Mouse (Mus musculus): ENCODE measurements around the gene Ehbp1.

The Ehbp1 gene

DNA sequence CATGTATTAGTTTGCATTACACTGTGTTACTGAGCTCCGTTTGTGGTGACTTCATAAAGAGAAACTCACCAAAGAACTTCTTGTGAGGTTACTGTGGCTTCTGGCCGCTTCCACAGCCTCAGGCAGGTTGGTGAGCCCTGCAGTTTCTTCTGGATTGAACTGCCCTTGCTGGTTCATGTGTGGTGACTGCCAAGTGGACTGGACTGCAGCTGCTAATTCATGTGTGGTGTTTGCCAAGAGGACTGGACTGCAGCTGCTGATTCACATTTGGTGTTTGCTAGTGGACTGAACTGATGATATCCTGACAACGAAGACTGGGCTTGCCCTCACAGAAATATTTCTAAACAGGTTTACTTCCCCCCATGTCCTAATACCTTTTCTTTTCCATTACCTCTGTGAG, 65.4 kb downstream of the Ehbp1 start:
- DNase-seq, result no peak

DNA sequence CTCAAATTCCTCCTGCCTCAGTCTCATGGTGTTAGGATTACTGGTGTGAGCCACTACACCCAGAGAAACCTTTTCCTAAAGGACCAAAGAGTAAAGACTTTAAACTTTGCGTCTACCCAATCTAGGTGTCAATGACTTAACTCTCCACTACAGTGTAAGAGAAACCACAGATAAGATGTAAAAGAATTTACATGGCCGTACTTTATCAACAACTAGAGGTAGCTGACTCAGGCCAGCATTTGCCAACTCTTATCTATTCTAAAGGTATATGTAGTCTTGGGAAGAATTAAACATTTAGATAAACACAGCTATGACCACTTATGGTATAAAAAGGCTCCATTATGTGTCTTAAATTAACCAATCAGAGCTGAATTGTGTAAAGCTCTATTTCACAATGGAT, 67.9 kb downstream of the Ehbp1 start:
- DNase-seq, result no peak

DNA sequence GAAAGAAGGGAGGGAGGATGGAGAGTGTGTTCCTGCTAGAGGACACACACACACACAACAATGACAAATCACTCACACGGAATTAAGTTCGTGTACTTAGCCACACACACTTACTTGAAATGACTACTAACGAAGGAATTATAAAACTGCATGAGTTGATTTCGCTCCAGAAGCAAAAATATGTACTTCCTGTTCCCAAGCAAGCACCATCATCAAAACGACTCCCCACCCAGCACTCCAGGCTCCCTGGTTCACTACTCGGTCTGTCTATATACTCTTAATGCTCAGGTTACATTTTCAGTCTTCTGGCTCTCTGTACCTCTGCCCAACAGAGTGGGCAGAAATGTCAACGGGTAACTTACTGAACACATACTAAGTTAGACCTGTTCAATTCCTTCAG, 68.7 kb downstream of the Ehbp1 start:
- no peak for DNase-seq

DNA sequence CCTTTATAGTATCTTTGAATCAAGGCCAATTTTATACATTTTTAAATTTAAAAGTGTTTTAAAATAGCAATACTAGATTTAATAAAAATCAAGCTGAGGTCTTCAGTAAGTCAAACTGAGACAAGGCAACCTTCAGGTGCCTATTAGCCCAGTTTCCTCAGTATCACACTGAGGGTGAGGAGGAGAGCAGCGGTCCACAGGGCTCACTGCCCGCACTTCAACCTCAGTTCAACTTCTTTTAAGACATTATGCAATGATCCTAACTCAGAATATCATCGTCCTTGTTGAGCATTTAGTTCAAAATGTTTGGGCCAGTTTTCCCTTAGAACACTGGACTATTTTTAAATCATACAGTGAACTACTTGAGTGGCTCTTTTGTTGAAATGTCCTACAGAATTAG, 70.2 kb downstream of the Ehbp1 start:
- peak; percentile 17 to 33 for DNase-seq

DNA sequence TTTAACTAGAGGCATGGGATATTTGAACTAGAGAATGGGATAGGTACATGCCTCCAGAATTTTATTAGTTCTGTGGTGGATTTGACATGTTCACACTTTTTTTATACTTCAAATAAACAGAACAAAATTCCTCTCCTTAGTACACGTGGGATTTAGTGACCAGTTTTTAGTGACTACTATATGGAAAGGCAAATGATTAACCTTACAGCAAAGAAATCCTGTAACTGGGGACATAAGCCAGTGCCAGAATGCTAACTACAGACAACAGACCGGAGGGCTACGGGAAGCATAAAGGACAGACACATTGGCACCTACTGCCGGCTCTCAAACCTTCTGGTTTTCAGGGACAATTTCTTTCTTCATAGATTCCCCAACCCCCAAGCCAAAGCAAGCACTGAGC, 72.4 kb downstream of the Ehbp1 start:
- no peak for DNase-seq

DNA sequence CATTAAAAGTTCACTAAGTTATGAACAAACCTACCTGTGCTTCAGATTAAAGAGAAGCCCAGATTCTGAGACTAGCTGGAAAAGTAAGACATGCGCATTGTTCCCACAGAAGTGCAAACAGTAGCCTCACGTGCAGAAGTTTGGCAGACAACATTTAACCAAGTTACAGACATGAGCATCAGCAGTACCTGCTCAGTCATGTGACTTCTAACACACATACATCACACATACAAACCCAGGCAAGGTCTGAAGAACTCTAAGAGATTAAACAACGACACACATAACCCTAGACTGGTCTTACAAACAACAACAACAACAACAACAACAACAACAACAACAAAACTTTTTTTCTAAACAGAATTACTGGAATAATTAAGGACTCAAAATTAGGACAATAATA, 72.9 kb downstream of the Ehbp1 start:
- no peak for DNase-seq

DNA sequence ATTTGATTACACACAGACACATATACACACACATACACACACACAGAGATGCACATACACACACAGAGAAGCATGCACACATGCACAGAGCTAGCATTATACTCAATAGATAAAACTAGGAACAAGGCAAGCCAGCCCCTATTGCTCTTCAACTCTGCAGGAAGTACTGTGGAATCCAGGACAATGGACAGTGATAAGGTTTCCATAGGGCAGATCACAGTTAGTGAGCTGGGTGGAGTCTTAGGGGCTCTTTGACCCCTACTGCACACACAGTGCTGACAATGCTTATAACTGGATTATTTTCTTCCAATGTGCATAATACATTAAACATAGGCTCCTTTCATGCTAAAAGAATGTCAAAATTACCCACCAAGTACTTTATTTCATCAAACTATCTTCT, 75.1 kb downstream of the Ehbp1 start:
- no peak for DNase-seq

DNA sequence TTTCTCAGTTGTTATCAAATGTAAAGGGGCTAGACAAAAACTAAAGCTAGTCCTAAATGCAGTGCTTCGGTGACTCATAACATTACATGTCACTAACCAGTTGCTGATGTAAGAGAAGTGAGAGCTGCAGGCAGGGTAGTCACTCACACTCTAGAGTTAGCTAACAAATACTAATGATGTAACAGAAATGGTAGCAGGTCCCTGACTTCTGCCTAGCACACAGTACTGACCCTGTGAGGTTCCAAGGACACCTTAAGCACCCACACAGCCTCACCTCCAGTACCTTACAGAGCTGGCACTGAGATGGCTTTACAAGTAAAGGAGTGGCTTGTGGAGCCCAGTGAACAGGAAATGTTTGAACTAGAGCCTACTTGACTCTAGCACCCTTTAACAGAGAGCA, 86.7 kb downstream of the Ehbp1 start:
- DNase-seq, result no peak

DNA sequence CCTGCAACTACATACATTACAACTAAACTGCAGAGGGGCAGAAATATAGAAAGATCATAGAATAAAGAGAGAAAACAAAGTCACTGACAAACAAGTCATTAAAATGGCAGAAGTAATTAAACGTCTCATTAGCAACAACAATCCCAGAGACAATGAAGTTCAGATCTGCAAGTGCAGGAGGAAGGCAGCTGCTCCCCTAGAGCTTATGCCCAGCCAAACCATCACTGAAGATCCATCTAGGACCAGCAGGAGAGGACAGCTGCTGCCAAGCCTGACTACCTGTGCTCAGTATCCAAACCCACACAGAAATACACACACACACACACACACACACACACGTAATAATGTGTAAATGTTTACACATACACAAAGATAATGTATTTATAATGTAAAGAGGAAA, 92.7 kb downstream of the Ehbp1 start:
- no peak for DNase-seq

DNA sequence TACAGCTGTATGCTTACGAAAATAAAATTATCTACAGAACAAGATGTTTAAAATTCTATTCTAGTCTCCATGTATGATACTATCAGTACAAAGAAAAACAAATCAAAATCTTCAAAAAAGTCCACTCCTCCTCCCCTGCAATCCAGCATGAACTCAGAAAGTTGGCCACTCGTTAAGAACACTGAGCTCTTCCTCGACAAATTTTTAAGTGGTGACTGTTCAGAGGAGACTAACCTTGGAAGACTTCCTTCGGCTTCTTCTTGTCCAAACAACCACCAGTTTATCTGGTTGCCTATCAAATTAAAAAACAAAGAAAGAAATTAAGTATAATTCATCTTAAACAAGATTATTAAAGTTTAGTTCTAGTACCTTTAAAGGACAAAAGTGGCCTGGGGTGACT, 94.4 kb downstream of the Ehbp1 start:
- DNase-seq, result no peak

DNA sequence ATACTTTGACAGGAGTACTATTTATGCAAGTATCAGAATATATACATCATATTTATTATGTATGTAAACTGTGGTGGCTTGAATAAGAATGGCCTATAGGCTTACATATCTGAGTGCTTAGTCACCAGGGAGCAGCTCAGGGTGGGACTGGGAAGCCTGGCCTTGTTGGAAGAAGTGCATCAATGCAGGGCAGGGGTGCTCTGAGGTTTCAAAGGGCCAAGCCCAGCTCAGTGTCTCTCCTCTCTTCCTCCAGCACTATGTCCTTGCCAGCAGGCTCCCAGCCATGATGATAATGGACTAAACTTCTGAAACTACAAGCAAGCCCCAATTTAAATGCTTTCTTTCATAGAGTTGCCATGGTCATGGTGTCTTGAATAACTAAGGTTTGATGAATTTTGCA, 95.0 kb downstream of the Ehbp1 start:
- DNase-seq, result no peak

DNA sequence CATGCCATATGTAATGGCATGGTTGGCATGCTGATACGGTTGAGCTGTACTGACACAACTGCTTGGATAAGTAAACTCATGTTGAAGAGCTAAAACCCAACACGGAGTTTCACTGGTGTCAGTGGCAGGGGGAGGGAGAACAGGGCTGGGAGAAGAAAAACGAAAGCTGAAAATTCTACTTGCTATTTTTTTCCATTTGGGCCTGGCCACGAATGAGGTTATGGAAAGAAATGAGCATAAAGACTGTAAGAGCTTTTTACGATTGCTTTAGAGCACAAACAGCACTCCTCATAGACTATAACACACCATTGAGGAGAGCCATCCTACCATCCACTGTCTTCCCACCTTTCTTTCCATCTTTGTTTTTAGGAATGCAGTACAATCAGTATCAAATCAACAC, 106.5 kb downstream of the Ehbp1 start:
- DNase-seq, result no peak

DNA sequence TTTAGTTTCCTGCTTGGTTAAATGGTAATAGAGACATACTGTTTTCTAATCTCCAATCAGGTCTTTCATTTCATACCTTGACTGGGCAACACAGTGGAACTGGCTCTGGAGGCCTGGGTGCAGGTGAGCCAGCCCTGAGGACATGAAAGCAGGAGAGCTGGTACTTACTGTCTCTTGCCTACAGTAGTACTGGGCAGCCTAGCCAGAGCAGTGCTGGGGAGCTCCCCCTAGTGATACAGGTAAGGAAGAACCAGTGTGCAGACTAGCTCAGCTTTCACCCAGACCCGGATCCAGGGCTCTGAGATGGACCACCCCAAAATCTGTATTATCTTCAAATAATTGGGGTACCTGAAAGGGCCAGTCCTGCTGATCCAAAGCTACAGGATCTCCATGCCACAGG, 107.4 kb downstream of the Ehbp1 start:
- peak; percentile 13 to 24 for DNase-seq

DNA sequence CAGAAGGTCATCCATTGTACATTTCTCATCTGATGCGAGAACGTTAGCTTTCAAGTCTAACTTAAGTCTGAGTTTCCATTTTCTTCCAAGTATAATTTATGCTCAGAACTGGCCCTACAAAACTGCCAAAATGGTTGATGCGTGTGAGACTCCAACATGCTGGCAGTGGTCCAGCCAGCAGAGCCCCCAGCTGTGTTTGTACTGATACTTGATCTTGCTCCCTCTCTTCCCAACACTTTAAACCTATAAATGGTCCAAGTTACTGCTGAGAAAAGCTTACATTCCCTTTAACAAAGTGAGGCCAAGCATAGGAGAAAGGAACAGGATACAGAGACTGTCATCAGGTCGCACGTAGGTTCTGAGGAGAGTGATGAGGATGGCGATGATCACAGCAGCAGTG, 111.2 kb downstream of the Ehbp1 start:
- no peak for DNase-seq

DNA sequence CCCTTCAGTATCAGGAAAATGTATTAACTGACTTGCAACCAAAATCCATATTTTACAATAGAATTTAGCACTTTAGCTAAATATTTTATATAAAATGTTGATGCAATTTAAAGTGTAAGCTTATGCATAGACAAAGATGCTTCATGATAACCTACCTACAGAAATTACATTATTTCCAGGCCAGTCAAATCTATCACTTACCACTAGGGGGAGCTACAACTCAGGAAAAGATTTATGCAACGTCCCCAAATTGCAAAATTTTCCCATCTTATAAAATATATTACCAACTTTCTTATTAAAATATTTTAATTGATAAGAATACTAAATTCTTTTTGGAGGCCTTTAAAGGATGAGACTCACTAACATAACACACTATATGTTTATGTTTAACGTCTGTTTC, 116.5 kb downstream of the Ehbp1 start:
- no peak for DNase-seq

DNA sequence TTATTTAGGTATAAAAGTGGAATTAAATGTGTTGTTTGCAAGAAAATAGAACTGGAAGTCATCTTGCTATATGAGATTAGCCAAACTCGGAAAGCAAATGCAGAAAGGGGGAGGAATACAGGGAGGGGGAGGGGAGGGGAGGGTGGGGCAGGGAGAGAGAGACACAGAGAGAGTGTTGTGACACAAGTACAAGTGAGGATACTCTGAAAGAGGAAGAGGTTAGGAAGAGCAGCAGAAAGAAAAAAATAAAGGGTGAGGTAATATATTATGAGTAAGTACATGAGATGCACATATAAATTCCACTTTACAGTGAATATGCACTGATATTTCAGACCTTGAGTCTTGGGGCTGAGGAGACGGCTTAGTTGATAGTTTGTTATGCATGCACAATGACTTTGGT, 123.9 kb downstream of the Ehbp1 start:
- no peak for DNase-seq

DNA sequence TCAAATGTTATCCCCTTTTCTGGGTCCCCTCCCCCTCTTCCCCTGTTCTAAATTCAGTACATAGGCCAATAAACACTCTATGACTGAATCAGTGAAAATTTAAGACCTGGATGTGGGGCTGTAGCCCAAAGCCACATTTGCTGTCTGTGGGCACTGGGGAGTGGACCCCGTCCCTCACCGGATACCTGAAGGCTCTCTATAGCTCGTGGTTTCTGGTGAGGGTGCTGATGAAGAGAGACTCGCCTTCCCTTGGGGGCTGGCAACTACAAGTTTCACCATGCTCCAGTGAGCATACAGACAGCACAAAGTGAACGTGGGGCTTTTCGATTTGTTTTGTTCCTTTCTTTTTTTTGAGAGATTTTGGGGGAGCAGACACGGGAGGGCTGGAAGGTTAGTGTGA, 125.2 kb downstream of the Ehbp1 start:
- DNase-seq, result no peak

DNA sequence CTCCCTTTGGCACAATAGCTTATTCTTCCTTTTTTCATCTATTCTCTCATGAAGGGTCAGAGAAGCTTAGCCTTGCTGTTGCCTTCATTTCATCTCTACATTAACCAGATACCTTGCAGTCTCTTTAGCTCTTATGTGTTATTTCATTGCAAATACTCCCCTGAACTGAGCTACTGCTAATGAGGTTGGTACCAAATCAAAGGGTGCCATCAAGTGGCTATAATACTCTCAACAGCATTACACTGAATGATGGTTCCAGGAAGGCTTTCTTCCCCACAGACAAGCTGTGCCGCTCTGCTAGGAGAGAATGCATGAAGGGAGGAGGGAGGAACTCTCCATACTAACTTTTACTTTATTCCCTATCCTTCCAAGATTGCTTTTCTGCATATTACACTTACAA, 135.5 kb downstream of the Ehbp1 start:
- no peak for DNase-seq

DNA sequence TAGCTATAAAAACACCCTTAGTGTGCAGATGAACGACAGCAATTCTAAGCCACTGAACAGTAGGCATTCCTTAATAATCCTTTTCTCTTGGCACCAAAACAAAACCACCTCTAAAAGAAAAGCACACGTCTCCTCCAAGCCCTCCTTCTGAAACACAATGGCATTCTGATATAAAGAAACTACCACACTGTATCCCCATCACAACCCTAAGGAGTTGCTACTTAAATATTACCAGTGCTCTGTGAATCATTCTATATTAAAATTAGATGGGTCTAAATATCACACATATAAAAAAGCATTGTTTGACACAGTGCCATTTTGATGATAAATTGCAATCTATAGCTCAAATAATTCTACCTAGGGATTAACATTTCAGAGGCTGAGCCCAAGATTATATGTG, 135.9 kb downstream of the Ehbp1 start:
- DNase-seq, result no peak

DNA sequence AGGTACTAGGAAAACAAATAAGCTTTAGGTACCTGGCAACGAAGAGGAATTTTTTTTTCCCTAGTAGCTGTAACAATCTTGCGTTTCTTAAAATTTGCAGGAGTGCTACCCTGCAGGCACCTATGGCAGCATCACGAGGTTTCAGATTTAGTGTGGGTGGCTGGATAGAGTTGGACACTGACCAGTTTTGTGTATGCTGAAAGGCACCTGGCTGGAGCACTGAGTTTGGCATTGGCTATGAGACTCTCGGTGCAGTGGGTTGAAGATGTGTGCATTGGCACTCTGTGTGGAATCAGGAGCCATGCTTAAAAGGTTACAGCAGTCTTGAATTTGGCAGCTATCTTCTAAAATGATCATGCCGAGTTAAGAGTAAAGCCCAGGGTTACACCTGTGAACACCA, 138.7 kb downstream of the Ehbp1 start:
- DNase-seq, result no peak

DNA sequence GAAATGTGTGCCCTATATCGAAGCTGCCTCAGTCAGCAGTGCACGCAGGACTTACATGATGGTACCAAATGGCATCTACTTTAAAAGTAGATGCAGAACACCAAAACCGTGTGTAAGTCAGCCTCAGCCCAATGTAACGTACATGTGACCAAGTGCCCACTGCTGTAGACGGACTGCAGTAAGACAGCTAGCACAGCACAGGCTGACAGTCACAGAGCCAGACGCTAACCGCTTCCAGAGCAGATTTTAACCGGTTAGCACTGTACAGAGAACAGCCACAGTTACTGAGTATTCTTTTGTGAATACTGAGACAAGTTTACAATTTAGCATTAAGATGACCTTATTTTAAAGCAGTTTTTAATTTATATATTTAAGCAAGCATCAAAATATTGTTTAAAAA, 141.0 kb downstream of the Ehbp1 start:
- no peak for DNase-seq

DNA sequence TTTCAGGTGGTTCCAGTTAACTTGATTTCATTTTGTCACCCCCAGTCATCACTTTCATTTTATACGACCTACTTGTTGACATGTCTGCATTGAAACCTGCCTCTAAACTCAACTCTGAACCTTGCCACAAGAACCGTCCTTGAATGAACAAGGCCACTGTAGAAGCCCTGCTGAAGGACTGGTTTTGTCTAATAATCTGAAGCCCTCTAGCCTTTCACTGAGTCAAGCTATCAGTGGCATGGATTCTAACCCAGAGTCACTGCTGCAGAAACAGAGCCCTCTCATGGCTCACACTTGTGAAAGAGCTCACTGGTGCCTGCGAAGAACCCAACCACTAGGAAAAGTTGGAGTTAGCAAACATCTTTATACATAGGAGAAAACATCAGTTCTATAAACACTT, 142.2 kb downstream of the Ehbp1 start:
- no peak for DNase-seq

DNA sequence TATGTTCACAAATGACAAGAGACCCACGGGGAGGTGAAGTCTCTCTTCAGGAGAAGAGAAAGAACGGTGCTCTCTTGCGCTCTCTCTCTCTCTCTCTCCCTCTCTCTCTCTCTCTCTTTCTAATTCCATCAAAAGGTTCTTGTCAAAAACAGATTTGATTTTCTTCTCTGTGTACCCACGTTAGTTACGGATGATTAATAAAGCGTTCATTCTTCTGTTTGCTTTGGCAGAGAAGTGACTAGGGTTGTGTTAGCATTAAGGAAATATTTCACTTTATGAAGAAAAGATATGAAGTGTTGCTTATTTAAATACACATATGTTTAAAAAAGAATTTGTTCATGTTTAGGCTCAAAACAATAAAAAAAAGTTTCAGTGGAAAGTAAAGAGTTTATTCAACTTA, 143.7 kb downstream of the Ehbp1 start:
- DNase-seq, result peak in 1 of 2 experiments; percentile 29

DNA sequence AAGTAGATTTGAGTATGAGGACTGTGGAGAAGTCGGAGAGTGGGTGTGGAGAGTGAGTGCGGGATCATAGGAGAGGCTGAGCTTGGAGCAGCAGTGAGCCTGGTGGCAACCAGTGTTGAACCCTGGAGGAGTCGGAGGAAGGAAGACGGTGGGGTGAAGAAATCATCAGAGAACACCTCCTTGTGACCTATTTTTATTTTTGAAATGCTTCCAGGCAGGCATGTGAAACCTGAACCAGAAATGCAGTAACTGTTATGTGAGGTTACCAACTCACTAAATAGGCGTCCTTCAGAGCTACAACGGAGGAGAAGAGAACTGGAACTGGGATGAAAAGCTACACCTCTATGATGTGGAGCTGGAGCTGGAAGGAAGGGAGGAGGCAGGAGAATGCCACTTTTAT, 144.2 kb downstream of the Ehbp1 start:
- DNase-seq, result peak; percentile 15 to 34

DNA sequence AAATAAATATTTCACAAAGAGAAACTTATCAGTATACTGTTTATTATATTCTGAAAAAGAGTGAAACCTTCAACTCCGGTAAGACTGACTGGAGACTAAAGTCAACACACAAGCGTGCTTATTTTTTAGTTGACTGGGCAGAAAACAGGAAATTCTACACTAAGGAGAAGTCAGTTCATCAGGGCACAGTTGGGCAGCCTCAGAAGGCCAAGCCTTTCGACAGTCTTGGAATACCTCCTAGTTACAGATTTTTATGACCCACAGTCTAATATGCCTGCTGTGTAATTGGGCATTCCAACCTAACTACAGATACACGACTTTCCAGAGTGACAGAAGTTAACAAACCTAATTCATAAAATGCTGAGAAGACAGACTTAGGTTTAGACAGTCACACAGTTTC, 145.3 kb downstream of the Ehbp1 start:
- peak; percentile 34 to 59 for DNase-seq

DNA sequence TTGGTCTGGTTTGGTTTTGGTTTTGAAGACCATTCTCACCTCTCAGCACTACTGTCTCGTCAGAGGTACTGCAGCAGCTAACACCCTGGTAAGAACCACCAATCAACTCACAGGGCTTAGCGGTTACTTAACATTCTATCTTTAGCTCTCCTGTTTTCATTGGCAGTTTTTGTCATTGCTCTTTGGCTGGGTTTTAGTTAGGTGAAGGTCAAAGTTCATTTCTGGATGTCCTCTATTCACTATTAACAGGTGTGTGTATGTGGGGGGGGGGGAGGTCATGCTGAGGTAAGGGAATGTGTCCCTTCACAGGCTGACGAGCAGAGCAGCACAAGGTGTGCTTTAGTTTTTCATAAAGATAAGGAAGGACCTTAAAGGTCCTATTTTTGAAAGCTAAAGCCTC, 147.5 kb downstream of the Ehbp1 start:
- DNase-seq, result peak; percentile 31 to 75
